ENCODE assay signal across 9 mouse cellular contexts in the genomic region with DNA sequence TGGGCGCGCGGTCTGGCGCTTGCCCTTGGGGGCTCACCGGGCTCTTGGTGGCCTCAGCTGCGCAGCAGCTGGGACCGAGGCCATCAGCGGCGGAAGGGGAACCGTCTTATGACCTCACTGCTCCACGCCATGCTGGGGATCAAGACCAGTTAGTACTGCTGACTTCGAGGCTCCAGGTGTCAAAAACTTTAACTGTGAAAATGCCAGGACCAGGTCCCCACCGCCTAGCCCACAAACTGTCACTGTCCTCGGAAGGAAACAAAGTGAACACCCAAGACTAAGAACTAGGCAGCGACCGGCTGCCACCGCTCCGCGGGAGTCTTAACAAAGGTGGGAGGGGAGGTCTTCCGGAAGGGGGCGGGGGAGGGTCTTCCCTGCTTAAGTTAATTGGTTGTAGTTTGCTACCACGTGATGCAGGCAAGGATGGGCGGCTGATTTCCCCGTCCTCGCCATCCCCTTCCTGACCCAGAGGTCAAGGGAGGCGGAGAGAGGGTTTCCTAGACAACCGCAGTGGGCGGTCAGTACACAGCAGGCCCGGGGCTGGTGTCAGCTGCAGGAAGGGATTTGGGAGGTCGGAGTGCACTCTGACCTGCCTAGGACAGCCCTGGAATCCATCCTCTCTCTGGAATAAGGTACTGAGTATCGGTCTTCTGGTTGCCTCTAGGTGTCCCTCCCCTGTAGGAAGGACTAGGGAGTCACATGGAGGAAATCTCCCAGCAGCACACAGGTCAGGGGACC. TPM values are rescaled to one million over a fixed set of nuclear protein-coding genes. Genes with fewer than 3 reads are reported as not detected.
A peak's percentile ranks its signal among the peaks of the same experiment; 100 is the strongest.
DNase-seq lines count a peak whose midpoint lies in the region; ATAC-seq lines count a peak whose summit lies in the region.
"Had no signal": no experiment of that assay in that cellular context is flagged by ENCODE, and none has a peak within 500 bp of the region (broad histone marks: within the 10 kb centered on the region; RNA-seq: fewer than 3 reads in every experiment).

Gene Lrrc9, plus strand, starts transcription at position 28 of the 738 bp plus-strand sequence.

- no peak within 1 kb of the TSS for H3K27ac ChIP-seq in forebrain, embryonic 13.5 days
- no peak within 1 kb of the TSS for H3K27ac ChIP-seq in liver, embryonic 15.5 days (replicated peaks)
- peak within 1 kb of the TSS; percentile 63 for H3K27ac ChIP-seq in neural tube, embryonic 11.5 days (ENCODE audit: low read depth, low read length)

- H3K4me1 ChIP-seq in forebrain, embryonic 13.5 days: peaks cover 37% of the 10 kb centered on the region
- H3K4me1 ChIP-seq in liver, embryonic 15.5 days (replicated peaks): no peaks in the 10 kb centered on the region
- 0 out of 2 replicates have a peak, but pooled peaks cover 3% of the 10 kb centered on the region for H3K4me1 ChIP-seq in neural tube, embryonic 11.5 days (ENCODE audit: control insufficient read depth, insufficient read depth, low read length)

- peak; percentile 24 for DNase-seq in cerebellum, adult 9-11 months
- DNase-seq in cerebellum, postnatal 36 days: no peak
- DNase-seq in heart, postnatal 10 days: peak; percentile 38 to 58
- peak; percentile 57 for DNase-seq in kidney, postnatal 14 days
- DNase-seq in neural tube, embryonic 11.5 days (ENCODE audit: low spot score): peak; percentile 89
- peak; percentile 76 for DNase-seq in thymus, postnatal 0 days (ENCODE audit: low spot score)

- peak within 1 kb of the TSS; percentile 79 for H3K4me2 ChIP-seq in forebrain, embryonic 13.5 days
- H3K4me2 ChIP-seq in liver, embryonic 15.5 days: peak within 1 kb of the TSS; percentile 65
- peak within 1 kb of the TSS; percentile 70 for H3K4me2 ChIP-seq in neural tube, embryonic 11.5 days (ENCODE audit: low read depth)

- peak; percentile 61 for ATAC-seq in forebrain, embryonic 13.5 days
- ATAC-seq in liver, embryonic 15.5 days (ENCODE audit: insufficient read depth): peak; percentile 91
- ATAC-seq in neural tube, embryonic 11.5 days (ENCODE audit: insufficient read depth, low FRiP score, low TSS enrichment): peak; percentile 93

- intact Hi-C loops in heart, postnatal 10 days (cut with DNase I): no loop called here

- no peaks in the 10 kb centered on the region for H3K9me3 ChIP-seq in forebrain, embryonic 13.5 days (replicated peaks)
- H3K9me3 ChIP-seq in liver, embryonic 15.5 days (replicated peaks): no peaks in the 10 kb centered on the region
- no peaks in the 10 kb centered on the region for H3K9me3 ChIP-seq in neural tube, embryonic 11.5 days (ENCODE audit: control insufficient read depth, low read length)

- peak within 1 kb of the TSS; percentile 39 for H3K4me3 ChIP-seq in forebrain, embryonic 13.5 days
- peak within 1 kb of the TSS; percentile 36 for H3K4me3 ChIP-seq in liver, embryonic 15.5 days (replicated peaks)
- H3K4me3 ChIP-seq in neural tube, embryonic 11.5 days (ENCODE audit: low read depth, low read length): peak within 1 kb of the TSS; percentile 36

- peak within 1 kb of the TSS; percentile 59 for H3K9ac ChIP-seq in forebrain, embryonic 13.5 days
- no peak within 1 kb of the TSS for H3K9ac ChIP-seq in liver, embryonic 15.5 days
- H3K9ac ChIP-seq in neural tube, embryonic 11.5 days (ENCODE audit: low read length): peak within 1 kb of the TSS; percentile 58

- H3K36me3 ChIP-seq in forebrain, embryonic 13.5 days (ENCODE audit: poor library complexity, severe bottlenecking): no peaks in the 10 kb centered on the region
- no peaks in the 10 kb centered on the region for H3K36me3 ChIP-seq in liver, embryonic 15.5 days (replicated peaks)
- no peaks in the 10 kb centered on the region for H3K36me3 ChIP-seq in neural tube, embryonic 11.5 days (ENCODE audit: control insufficient read depth, insufficient read depth, low read length)

- under 1% methylated on average over 31 of the region's 31 CpGs for WGBS in forebrain, embryonic 13.5 days
- whole genome bisulfite sequencing in liver, embryonic 15.5 days (ENCODE audit: insufficient replicate concordance): 1% methylated on average over 31 of the region's 31 CpGs
- under 1% methylated on average over 31 of the region's 31 CpGs for WGBS in neural tube, embryonic 11.5 days

- H3K27me3 ChIP-seq in forebrain, embryonic 13.5 days: peaks cover 10% of the 10 kb centered on the region; the same call in 1 of the 2 replicates
- no peaks in the 10 kb centered on the region for H3K27me3 ChIP-seq in liver, embryonic 15.5 days
- H3K27me3 ChIP-seq in neural tube, embryonic 11.5 days (ENCODE audit: control insufficient read depth, insufficient read depth, low read length): no peaks in the 10 kb centered on the region

RNA-seq across cellular contexts. Expression of gene Lrrc9, which starts in this region (rescaled TPM):
- 3.0 and 3.2 TPM in 2 replicates for polyA plus RNA-seq in forebrain, embryonic 13.5 days (2015; fragmentation: Nextera tagmentation; extraction: Ambion mirVana)
- under 1 TPM; 0.41 to 0.47 TPM for total RNA-seq in heart, postnatal 10 days (2021)
- polyA plus RNA-seq in liver, embryonic 15.5 days (2015; fragmentation: Nextera tagmentation; extraction: Ambion mirVana): 0.12 and 0.13 TPM in 2 replicates
- polyA plus RNA-seq in neural tube, embryonic 11.5 days (2014; fragmentation: Nextera tagmentation; extraction: Ambion mirVana): 2.7 TPM in 2 replicates
- 1.3 and 1.7 TPM in 2 replicates for polyA plus RNA-seq in thymus, postnatal 0 days (2015; fragmentation: Nextera tagmentation; extraction: Ambion mirVana)
- polyA plus RNA-seq: large intestine, adult 2 months had no signal

Comparison
In these comparisons a context has a peak if more than half of its experiments do, and no peak if none do; other contexts are left out.
1. DNase-seq: peak in cerebellum, adult 9-11 months (single experiment), kidney, postnatal 14 days (single experiment), neural tube, embryonic 11.5 days (single experiment) and thymus, postnatal 0 days (single experiment); none in cerebellum, postnatal 36 days (0 of 2).
2. Peak in DNase-seq in heart, postnatal 10 days; RNA of the gene not detected or under 1 TPM.
3. Peak in ATAC-seq, H3K4me3 ChIP-seq and H3K4me2 ChIP-seq in liver, embryonic 15.5 days; RNA of the gene not detected or under 1 TPM.
4. Peak in every context shown above with its lines, with median percentiles within 50 percentile points of each other: ATAC-seq, H3K4me2 ChIP-seq and H3K4me3 ChIP-seq.